Mouse (Mus musculus) layer of hippocampus, adult 8-10 months (tissue): ENCODE data around the gene Ubac1. TPM values are rescaled to one million over a fixed set of nuclear protein-coding genes. Genes with fewer than 3 reads are reported as not detected.

ENCODE experiments used
- DNase-seq, 2 experiments: peaks; one replicate each; pipeline ENCODE4 v3.0.0; 2022; ENCODE audit warnings: low spot score in 2 of 2
- total RNA-seq, 4 experiments: library from RNA; stranded (reverse); gene quantifications; 2 replicates each; pipeline ENCODE4 v1.2.4; 2022

Gene Ubac1
- total RNA-seq, result 10 to 100 TPM; 46.4 to 57.2 (median 52.6) TPM

DNA sequence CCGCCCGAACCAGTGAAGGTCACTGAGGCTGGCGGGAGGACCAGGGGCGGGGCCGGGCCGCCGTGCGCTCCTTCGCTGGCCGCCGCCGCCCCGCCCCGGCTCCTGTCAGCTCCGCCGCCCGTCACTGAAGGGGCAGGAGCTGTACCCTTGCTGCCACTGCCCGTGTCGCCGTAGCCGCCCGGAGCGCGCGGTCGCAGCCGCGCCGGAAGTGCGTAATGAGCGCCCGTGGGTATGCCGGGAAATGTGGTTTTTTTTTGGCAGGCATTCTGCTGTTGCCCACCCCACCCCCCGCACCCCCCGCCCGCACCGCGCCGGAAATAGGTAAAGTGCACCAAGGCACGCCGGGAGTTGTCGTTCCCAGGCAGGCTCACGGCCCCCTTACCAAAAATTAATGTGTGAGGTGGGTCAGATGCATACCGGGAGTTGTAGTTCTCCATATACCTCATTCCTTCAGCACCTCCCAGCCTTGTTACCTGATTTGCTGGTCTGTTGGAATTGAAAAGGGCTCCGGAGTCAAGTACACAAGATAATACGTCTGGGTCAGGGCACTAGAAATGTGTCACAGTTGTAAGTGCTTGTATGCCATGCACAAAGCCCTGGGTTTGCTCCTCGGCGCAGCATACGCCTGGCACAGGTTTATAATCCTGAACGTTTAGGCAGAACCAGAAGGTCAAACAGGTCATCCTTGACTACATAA lies at the start of gene Ubac1:
Ubac1 (minus strand) TSS at position 187 of the 697 bp plus-strand sequence.
- DNase-seq, result peak; percentile 88 to 92

GRCm38 (mm10) chr2:26068592-26068991 lies 47.0 kb upstream of the Ubac1 start:
- no peak for DNase-seq

DNA sequence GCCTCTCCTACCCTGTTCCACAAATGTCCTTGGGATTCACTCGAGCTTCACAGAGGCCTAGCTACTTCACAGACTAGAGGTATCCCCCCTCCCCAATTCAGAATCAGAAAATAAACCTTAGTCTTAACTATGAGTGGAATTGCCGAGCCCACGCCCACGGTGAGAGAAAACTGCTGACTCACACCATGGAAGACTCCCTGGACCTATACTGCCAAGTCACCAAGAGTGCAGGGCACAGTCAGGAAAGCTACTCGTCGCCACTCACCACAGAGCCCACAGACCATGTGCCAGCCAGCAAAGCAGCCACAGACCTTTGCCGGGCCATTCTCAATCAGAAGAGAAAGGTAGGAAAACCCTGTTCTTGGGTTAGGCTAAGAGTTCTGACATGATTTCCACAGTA lies 46.6 kb upstream of the Ubac1 start:
- no peak for DNase-seq

DNA sequence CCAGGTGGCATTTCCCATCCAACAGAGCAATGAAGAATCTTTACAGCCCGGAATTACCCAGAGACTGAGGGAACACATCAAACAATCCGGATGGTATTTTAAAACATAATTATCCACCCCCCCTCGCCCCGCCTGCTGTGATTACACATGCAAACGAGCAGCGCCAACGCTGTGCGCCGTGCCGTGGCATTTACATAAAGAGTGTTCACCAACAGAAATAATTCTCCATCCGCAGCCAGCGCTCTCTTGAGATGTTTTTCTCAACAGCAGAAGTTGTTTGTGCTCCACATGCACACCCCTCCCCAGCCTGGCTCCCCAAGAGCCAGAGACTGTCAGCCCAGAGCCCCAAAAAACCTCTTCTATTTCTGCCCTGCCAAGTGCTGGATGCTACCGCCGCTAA lies 45.0 kb upstream of the Ubac1 start:
- DNase-seq, result peak; percentile 63 to 76

DNA sequence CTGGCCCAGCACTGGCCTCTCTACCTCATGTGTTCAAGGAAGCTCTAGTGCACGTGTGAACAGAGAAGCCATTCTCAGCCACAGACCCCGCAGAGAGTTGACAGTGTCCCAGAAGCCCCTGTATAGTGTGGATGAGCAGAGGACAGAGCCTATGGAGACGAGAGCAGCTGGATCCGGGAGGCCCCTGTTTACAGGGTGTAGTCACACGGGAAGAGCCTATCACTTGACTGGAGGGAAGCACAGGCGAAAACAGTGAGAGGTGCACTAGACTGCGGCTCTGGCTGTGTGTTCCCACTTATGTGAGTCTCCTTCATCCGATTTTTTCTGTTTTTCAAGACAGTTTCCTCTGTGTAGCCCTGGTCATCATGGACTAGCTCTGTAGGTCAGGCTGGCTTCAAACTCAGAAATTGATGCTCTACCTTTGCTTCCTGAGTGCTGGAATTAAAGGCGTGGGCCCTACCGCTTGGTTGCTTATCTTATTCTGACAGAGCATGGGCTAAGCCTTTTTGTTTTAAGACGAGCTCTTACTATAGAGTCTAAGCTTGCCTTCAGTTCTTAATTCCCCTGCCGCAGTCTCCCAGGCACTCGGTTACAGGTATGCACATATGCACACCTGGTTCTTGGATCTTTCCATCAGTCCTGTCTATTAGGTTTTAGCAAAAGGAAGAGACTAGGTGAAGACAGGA lies 41.3 kb upstream of the Ubac1 start:
- no peak for DNase-seq

DNA sequence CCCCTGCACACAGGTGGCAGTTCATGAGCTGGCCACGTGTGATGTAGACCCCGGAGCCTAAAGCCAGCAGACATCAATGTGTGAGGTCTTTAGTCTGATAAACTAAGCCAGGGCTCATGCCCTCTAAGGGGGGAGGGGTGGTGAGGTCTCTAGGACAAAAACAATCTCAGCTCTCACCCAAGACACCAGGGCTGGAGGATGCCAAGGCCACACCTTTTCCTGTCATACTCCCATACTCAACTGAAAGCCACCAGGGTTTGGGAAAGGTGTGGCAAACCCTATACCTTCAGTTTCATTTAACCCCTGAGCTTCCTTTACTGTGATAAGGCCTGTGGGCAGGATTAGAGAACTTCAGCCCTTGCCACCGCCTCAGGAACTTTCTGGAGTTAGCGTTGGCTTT lies 40.7 kb upstream of the Ubac1 start:
- no peak for DNase-seq

DNA sequence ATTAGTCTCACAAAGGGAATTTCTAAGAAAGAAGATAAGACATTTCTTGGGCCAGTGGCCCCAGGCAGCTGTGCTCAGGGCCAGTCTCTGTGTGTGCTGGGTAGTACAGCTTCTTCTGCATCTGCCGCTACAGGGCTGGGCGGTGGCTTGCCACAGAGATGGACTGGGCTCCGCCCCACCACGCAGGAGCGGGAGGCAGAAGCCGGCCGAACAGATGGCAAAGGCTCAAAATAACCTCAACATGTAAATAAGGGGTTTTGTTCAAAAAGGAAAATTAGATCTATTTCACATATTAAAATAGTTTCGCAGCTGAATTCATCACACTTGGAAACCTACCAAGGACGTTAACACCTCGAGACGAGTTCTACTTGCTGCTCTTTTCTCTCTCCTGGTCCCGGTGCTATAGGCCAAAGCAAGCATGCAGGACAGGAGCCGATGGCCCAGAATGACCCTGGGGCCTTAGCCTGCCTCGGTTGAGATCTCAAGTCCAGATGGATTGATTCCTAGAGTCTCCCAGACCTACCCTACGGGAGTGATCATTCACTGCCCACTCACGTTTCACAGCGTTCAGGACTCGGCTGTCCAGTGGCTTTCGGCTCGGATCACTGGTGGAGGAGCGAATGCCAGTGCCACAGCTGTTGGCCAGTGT lies 39.6 kb upstream of the Ubac1 start:
- DNase-seq, result peak in 1 of 2 experiments; percentile 42

GRCm38 (mm10) chr2:26057053-26057452 lies 35.5 kb upstream of the Ubac1 start:
- DNase-seq, result no peak

GRCm38 (mm10) chr2:26056226-26056625 lies 34.7 kb upstream of the Ubac1 start:
- DNase-seq, result no peak

DNA sequence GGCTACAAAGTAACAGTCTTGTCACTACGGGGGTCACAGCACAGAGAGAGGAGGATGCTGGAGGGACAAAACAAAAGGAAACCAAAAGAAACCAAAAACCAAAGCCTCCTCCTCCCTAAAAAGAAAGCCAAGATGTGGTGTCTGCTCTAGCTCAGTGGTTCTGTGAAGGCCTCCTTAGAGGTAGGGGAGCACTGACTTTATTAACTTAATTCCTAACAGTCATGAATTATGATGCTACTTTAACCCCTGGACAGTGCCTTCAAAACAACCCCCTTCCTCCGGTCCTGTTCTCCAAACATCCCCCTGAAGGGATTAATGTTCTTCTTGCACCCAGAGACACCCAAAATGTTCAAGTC lies 34.2 kb upstream of the Ubac1 start:
- no peak for DNase-seq

DNA sequence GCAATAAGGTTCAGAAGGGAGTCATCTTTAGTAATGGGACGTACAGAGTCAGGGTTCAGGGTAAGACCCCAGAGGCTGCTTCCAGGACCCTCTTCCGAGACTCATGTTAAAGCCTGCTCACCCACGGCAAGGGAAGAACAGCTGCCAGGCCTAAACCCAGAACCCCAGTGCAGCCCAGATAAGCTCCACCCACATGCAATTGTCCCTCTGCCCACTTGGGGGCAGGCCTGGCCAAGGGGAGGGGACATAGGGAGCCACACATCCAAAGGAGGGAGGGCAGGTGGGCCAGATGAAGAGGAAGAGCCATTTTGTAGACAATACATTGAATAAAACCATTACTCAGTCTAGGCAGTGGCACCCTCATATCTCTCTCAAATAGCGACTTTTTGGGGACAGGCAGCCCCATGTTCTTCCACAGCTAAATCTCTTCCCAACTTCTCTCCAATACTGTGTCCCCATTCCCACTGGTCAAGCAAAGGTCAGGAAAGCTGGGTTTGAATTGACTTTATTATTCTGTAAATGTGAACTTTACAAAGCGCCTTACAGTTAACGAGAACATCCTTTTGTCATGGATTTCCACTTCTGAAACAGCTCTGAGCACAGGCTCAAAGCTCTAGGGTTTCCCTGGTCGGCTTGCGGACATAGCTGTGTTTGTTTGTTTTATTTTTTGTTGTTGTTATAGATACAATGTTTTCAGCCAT lies 33.6 kb upstream of the Ubac1 start:
- DNase-seq, result peak in 1 of 2 experiments; percentile 30

GRCm38 (mm10) chr2:26052806-26053205 lies 31.3 kb upstream of the Ubac1 start:
- DNase-seq, result no peak

- no peak for DNase-seq
These were observed 27.3 kb upstream of the Ubac1 start for GRCm38 (mm10) chr2:26048816-26049215.

DNA sequence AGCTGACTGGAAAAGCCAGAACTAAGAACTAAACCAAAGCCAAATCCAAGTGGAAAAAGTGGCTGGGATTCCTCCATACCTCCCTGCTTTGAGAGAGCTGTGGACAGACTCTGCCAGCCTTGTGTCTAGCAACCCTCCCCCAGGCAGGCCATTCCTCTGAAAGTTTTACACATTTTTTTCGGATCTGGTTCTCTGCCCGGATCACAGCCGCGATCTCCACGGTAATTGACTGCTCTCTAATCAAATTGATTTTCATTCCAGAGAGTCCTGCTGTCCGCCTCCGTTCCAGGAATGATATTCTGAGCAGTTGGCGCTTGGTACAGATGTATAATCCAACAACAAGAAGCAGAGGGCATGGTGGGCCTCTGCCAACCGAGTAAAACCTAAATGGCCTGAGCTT lies 22.7 kb upstream of the Ubac1 start:
- peak in 1 of 2 experiments; percentile 41 for DNase-seq

DNA sequence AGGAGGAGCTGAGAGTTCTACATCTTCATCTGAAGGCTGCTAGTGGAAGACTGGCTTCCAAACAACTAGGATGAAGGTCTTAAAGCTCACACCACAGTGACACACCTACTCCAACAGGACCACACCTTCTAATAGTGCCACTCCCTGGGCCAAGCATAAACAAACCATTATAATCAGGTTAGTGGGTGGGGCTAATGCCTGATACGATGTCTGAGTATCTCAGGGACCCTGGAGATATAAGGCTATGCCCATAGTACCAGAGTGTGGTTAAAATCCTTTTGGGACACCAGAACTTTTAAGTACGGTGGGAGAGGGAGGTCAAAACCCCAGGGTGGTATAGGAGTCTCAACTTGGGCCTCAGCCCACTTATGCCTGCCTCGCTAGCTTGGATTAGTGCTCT lies 21.1 kb upstream of the Ubac1 start:
- no peak for DNase-seq

- DNase-seq, result no peak
These were observed 19.7 kb upstream of the Ubac1 start for GRCm38 (mm10) chr2:26041163-26041810.

DNA sequence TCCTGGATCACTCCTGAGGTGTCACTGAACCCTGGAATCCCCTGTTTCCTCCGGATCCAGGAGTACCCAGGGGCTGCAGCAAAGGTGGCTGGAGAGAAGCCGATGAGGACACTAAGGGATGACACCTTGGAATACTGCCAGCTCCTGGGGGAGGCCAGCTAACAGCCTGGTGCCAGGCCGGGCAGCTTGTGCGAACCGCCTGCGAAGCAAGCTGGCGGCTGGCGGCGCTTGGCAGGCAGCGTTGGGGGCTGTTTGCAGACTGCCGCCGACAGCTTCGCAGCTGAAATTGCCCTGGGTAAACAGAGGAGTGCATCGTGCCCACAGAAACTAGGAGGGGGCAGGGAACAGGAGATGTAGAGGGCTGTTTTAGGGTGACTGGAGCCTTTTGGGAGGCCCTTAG lies 18.4 kb upstream of the Ubac1 start:
- peak; percentile 62 to 73 for DNase-seq

DNA sequence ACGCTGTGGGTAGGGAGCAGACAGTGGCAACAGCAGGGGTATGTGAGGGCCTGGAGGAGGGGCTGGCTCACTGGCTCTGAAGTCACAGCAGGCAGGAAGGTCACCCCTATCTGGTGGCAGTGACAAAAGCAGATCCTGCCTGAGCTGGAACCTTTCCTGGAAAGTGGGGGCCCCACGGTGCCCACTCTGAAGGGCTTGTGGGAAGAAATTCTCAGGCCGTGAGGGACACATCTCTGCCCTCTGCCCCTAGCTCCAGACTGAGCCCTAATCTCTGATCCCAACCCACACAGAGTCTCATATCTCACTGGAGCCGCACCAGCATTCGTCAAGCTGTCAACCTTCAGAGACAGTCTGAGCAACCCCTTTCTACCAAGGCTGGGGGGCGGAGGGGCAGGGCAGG lies 15.8 kb upstream of the Ubac1 start:
- no peak for DNase-seq

GRCm38 (mm10) chr2:26034344-26035050 lies 12.9 kb upstream of the Ubac1 start:
- no peak for DNase-seq

DNA sequence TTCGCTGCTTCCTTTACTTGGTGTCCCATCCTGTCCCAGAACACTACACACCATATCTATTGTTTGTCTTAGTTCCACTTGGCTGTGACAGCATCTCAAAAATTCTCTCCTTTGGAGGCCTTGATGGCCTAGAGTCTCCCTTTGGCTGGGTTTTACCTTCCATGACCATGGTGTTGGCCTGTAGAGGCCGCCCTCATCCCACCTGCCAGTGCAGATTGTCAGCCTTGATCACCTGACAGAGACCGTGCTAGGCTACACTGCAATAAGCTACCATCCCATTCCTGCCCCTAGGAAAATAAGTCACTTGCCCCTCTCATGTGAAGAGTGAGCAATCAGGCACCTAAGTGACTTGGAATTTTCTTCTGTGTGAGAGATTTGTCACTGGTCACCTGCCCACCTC lies 8.7 kb upstream of the Ubac1 start:
- DNase-seq, result no peak
